ENCODE assay signal across 29 mouse cellular contexts in genomic region chr7:58768253-58768652, GRCm38 (mm10).
DNase-seq lines count a peak whose midpoint lies in the region; ATAC-seq lines count a peak whose summit lies in the region.
"Had no signal": no experiment of that assay in that cellular context is flagged by ENCODE, and none has a peak within 500 bp of the region (broad histone marks: within the 10 kb centered on the region; RNA-seq: fewer than 3 reads in every experiment).

No protein-coding gene starts in this region.

- 68% methylated on average over 2 of the region's 2 CpGs for WGBS in forebrain, embryonic 14.5 days
- 84% methylated on average over 2 of the region's 2 CpGs for WGBS in forebrain, embryonic 12.5 days
- WGBS in midbrain, embryonic 11.5 days: 84% methylated on average over 2 of the region's 2 CpGs
- 75% methylated on average over 2 of the region's 2 CpGs for WGBS in midbrain, embryonic 16.5 days

- no peak overlapping the region for H3K27ac ChIP-seq in forebrain, embryonic 14.5 days (ENCODE audit: low read depth, low read length)
- no peak overlapping the region for H3K27ac ChIP-seq in forebrain, embryonic 12.5 days
- H3K27ac ChIP-seq in midbrain, embryonic 11.5 days (ENCODE audit: low read depth, low read length): no peak overlapping the region
- no peak overlapping the region for H3K27ac ChIP-seq in midbrain, embryonic 16.5 days (ENCODE audit: low read length)
- H3K27ac ChIP-seq: heart, embryonic 13.5 days; hindbrain, embryonic 15.5 days; liver, embryonic 12.5 days; midbrain, embryonic 13.5 days had no signal

- no peak overlapping the region for H3K9ac ChIP-seq in forebrain, embryonic 14.5 days (ENCODE audit: low read length)
- no peak overlapping the region for H3K9ac ChIP-seq in forebrain, embryonic 12.5 days
- H3K9ac ChIP-seq in midbrain, embryonic 11.5 days (ENCODE audit: low read length): no peak overlapping the region
- H3K9ac ChIP-seq in midbrain, embryonic 16.5 days (ENCODE audit: low read depth, low read length): no peak overlapping the region
- H3K9ac ChIP-seq: heart, embryonic 13.5 days; hindbrain, embryonic 15.5 days; liver, embryonic 12.5 days; liver, postnatal 0 days; midbrain, embryonic 13.5 days had no signal

- no peak overlapping the region for H3K4me3 ChIP-seq in forebrain, embryonic 14.5 days (ENCODE audit: low read depth, low read length)
- H3K4me3 ChIP-seq in forebrain, embryonic 12.5 days (replicated peaks): no peak overlapping the region
- H3K4me3 ChIP-seq in midbrain, embryonic 11.5 days (ENCODE audit: low read depth, low read length): no peak overlapping the region
- H3K4me3 ChIP-seq in midbrain, embryonic 16.5 days (ENCODE audit: low read depth, low read length): no peak overlapping the region
- H3K4me3 ChIP-seq: erythroblast, embryonic 14.5 days; heart, embryonic 13.5 days; hindbrain, embryonic 15.5 days; liver, embryonic 12.5 days; megakaryocyte, embryonic 14.5 days; midbrain, embryonic 13.5 days had no signal

- H3K9me3 ChIP-seq in forebrain, embryonic 14.5 days (replicated peaks; ENCODE audit: control insufficient read depth, low read length): no peaks in the 10 kb centered on the region
- H3K9me3 ChIP-seq in forebrain, embryonic 12.5 days: no peaks in the 10 kb centered on the region
- H3K9me3 ChIP-seq in midbrain, embryonic 11.5 days (ENCODE audit: control insufficient read depth, low read length): no peaks in the 10 kb centered on the region
- no peaks in the 10 kb centered on the region for H3K9me3 ChIP-seq in midbrain, embryonic 16.5 days (replicated peaks; ENCODE audit: control insufficient read depth, low read length, poor library complexity, severe bottlenecking)
- H3K9me3 ChIP-seq: heart, embryonic 13.5 days; hindbrain, embryonic 15.5 days; liver, embryonic 12.5 days; megakaryocyte, embryonic 14.5 days; midbrain, embryonic 13.5 days had no signal

- peak; percentile 45 for DNase-seq in forebrain, embryonic 14.5 days (ENCODE audit: low spot score)
- peak; percentile 1 for DNase-seq in midbrain, embryonic 11.5 days (ENCODE audit: low spot score, missing footprints)
- peak; percentile 37 to 59 for DNase-seq in layer of hippocampus, adult 8-10 months (ENCODE audit: low spot score in 2 of 2)
- no peak for DNase-seq in cerebellum, adult 8-10 months
- DNase-seq in cerebellum, adult 11 months: no peak
- no peak for DNase-seq in adrenal gland, postnatal 4 days (ENCODE audit: low spot score in 2 of 2)
- DNase-seq: cerebellum, adult 18-20 months; cerebellum, postnatal 14 days; gastrocnemius, postnatal 14 days; heart, adult 18-20 months; heart, postnatal 10 days; kidney, adult 11 months; kidney, postnatal 14 days; left cerebral cortex, postnatal 4 days; liver, postnatal 0 days; lung, postnatal 4 days; spleen, adult 18-20 months; thymus, adult 18-20 months; thymus, postnatal 25 days had no signal

- no peaks in the 10 kb centered on the region for H3K27me3 ChIP-seq in forebrain, embryonic 14.5 days (replicated peaks; ENCODE audit: control insufficient read depth, insufficient read depth, low read length)
- no peaks in the 10 kb centered on the region for H3K27me3 ChIP-seq in forebrain, embryonic 12.5 days
- H3K27me3 ChIP-seq in midbrain, embryonic 11.5 days (ENCODE audit: control insufficient read depth, insufficient read depth, low read length): no peaks in the 10 kb centered on the region
- no peaks in the 10 kb centered on the region for H3K27me3 ChIP-seq in midbrain, embryonic 16.5 days (ENCODE audit: control insufficient read depth, insufficient read depth, low read depth, low read length)
- H3K27me3 ChIP-seq: heart, embryonic 13.5 days; hindbrain, embryonic 15.5 days; liver, embryonic 12.5 days; midbrain, embryonic 13.5 days had no signal

- no peak overlapping the region for H3K4me2 ChIP-seq in forebrain, embryonic 14.5 days (ENCODE audit: low read length)
- H3K4me2 ChIP-seq in forebrain, embryonic 12.5 days: no peak overlapping the region
- no peak overlapping the region for H3K4me2 ChIP-seq in midbrain, embryonic 11.5 days
- no peak overlapping the region for H3K4me2 ChIP-seq in midbrain, embryonic 16.5 days (ENCODE audit: low read length)
- H3K4me2 ChIP-seq: heart, embryonic 13.5 days; hindbrain, embryonic 15.5 days; liver, embryonic 12.5 days; midbrain, embryonic 13.5 days had no signal

- H3K36me3 ChIP-seq in forebrain, embryonic 14.5 days (ENCODE audit: control insufficient read depth, insufficient read depth, low read length): no peaks in the 10 kb centered on the region
- no peaks in the 10 kb centered on the region for H3K36me3 ChIP-seq in forebrain, embryonic 12.5 days (replicated peaks)
- H3K36me3 ChIP-seq in midbrain, embryonic 11.5 days (ENCODE audit: control insufficient read depth, insufficient read depth, low read length): no peaks in the 10 kb centered on the region
- no peaks in the 10 kb centered on the region for H3K36me3 ChIP-seq in midbrain, embryonic 16.5 days (ENCODE audit: control insufficient read depth, insufficient read depth, low read length)
- H3K36me3 ChIP-seq: heart, embryonic 13.5 days; hindbrain, embryonic 15.5 days; liver, embryonic 12.5 days; midbrain, embryonic 13.5 days had no signal

- H3K4me1 ChIP-seq in forebrain, embryonic 14.5 days (ENCODE audit: control insufficient read depth, insufficient read depth, low read length): 0 out of 2 replicates have a peak, but pooled peaks cover 2% of the 10 kb centered on the region
- H3K4me1 ChIP-seq in forebrain, embryonic 12.5 days: no peaks in the 10 kb centered on the region
- H3K4me1 ChIP-seq in midbrain, embryonic 11.5 days (ENCODE audit: control insufficient read depth, insufficient read depth, low read length): no peaks in the 10 kb centered on the region
- no peaks in the 10 kb centered on the region for H3K4me1 ChIP-seq in midbrain, embryonic 16.5 days (ENCODE audit: control insufficient read depth, insufficient read depth, low read length)
- H3K4me1 ChIP-seq: hindbrain, embryonic 15.5 days; liver, embryonic 12.5 days; midbrain, embryonic 13.5 days had no signal

- ATAC-seq in forebrain, embryonic 14.5 days: peak; percentile 24; the same call in 1 of the 2 replicates
- ATAC-seq in forebrain, embryonic 12.5 days (ENCODE audit: low FRiP score): no peak
- no peak for ATAC-seq in midbrain, embryonic 11.5 days (ENCODE audit: low FRiP score)
- no peak for ATAC-seq in midbrain, embryonic 16.5 days
- ATAC-seq: CD4-positive, CD25-positive, alpha-beta regulatory T cell, adult 4 months; inflammation-experienced regulatory T-cells, adult 6 months; liver, embryonic 12.5 days; liver, postnatal 0 days; midbrain, embryonic 13.5 days had no signal

Comparison
In these comparisons a context has a peak if more than half of its experiments do, and no peak if none do; other contexts are left out.
1. DNase-seq: peak in forebrain, embryonic 14.5 days (single experiment), midbrain, embryonic 11.5 days (single experiment) and layer of hippocampus, adult 8-10 months (2 of 2); none in cerebellum, adult 8-10 months (single experiment), cerebellum, adult 11 months (single experiment) and adrenal gland, postnatal 4 days (0 of 2).